Mouse (Mus musculus) erythroblast, embryonic 14.5 days (primary cell): Measurements from ENCODE around the gene Son.

Experiments used
- GATA1 ChIP-seq: IDR thresholded peaks from 2 replicates; pipeline ENCODE4 v1.6.1; 2012; ENCODE audit warnings: low read length, inconsistent platforms, mixed read lengths
- TAL1 ChIP-seq: IDR thresholded peaks from 3 replicates; pipeline ENCODE4 v1.6.1; 2012; ENCODE audit warnings: low read length, inconsistent platforms, mixed read lengths

DNA sequence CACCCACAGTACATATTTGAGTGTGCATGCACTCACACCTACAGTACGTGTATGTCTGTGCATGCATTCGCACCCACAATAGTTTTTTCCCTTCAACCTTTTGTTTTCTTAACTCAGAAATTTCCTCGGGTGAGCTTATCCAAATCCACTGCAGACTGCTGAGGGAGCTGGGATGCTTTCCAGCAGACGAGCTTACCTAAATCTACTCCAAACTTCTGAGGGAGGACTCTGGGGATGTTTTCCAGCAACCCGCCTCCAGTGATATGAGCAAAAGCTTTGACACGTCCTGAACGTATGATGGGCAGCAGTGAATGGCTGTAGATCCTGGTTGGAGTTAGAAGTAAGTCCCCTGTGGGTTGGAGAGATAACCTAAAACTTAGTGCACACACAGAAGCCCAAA is 19.5 kb upstream of the Son start:
- no peak for TF ChIP-seq TAL1
- no peak for TF ChIP-seq GATA1
